Mouse (Mus musculus) right cerebral cortex, adult 2 months (tissue): ENCODE measurements around the gene Dnm3.

Source experiments
- DNase-seq, 2 experiments: peaks; one replicate each; pipeline ENCODE4 v3.0.0; 2021 to 2022; ENCODE audit warnings: low spot score in 2 of 2

Gene Dnm3

DNA sequence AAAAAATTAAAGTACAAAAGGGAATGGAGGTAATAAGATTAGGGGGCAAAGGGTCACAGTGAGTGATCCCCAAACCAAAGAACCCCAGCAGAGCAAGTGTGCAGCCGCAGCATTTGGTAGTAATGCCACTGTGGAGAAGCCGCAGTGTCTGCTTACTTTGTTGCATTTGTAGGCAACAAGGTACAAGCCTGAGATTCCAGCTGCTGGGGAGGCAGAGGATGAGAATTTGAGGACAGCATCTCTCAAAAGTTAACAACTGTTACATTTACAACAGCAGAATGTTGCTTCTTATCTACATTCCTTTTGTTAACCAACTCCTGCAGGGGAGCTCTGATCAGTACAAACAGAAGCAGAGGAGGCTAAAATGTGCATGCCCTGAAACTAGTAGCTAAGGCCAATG lies 267.3 kb downstream of the Dnm3 start:
- no peak for DNase-seq

DNA sequence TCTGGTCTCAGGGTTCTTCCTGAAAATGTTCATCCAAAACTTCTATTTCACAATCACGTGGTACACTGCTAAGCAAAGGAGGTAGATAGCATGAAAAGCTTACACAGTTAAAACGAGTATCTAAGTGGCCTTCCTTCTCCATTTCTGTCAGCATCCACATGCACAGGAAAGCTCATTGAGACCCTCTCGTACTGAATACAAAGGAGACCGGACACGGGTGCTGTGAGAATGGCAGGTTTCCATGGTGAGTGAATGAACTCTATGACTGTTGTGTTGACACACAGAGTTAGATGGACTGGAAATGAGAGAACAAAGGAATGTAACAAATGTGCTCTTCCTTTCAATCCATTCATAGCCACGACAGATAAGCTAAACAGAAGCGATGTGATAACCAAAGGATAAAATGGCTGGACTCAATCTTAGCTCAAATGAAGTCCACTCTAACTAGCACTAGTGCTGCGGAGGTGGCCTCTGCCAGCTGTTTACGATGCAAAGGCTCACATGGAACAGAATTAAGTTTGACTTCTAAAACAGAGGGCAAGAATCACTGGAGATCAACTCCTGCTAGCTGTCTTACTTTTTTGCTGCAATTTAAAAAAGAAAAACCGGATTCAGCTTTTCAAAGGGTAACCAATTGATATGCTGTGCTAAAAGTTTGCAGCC lies 268.2 kb downstream of the Dnm3 start:
- DNase-seq, result no peak

DNA sequence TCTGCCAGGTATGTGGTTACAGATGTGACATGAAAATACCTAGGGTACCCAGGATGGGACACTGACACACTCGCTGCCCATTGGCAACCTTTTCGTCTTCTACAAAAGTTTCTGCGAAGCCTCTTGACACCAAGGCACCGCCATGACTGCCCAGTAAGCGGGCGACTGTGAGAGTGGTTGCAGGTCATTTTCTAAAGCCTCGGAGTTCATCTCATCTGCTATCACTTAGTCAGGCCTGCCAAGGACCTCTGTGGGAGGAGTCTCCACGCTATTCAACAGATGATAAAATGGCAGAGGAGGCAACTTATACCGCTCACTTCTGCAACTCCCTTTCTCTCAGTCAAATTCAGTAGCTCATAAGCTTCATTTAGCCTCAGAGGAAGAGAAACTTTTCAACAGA lies 268.8 kb downstream of the Dnm3 start:
- no peak for DNase-seq

GRCm38 (mm10) chr1:162207708-162208043 lies 270.2 kb downstream of the Dnm3 start:
- no peak for DNase-seq

DNA sequence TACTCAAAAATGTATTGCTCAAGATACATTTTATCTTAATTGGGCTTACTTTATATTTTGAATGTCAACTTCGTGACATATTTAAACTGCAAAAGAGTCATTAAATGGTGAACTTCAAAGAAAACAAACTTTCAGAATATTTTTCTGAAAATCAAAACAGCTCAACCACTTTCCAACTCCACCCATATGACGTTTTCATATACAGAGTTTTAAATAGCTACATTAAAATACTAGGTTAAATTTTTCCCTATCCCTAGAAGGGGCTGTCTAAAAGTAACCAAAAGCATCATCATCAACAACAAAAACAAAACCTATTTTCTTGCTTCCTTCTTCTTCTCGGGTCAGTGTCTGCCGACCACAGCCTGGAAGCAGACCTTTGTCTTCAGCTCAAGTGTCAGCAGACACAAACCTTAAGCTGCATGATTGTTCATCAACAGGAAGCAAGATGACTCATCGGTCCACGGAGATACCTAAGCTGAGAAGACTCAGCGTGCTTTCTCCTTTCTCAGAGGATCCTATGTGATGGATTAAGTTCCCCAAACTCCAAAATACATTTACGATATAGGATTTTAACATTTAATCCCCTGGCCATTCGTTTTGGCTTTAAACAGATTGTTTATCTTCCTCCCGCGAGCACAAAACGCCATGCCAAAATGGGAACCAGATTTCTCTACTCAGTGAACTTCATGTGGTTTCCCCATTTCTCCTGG lies 270.7 kb downstream of the Dnm3 start:
- peak in 1 of 2 experiments; percentile 17 for DNase-seq

DNA sequence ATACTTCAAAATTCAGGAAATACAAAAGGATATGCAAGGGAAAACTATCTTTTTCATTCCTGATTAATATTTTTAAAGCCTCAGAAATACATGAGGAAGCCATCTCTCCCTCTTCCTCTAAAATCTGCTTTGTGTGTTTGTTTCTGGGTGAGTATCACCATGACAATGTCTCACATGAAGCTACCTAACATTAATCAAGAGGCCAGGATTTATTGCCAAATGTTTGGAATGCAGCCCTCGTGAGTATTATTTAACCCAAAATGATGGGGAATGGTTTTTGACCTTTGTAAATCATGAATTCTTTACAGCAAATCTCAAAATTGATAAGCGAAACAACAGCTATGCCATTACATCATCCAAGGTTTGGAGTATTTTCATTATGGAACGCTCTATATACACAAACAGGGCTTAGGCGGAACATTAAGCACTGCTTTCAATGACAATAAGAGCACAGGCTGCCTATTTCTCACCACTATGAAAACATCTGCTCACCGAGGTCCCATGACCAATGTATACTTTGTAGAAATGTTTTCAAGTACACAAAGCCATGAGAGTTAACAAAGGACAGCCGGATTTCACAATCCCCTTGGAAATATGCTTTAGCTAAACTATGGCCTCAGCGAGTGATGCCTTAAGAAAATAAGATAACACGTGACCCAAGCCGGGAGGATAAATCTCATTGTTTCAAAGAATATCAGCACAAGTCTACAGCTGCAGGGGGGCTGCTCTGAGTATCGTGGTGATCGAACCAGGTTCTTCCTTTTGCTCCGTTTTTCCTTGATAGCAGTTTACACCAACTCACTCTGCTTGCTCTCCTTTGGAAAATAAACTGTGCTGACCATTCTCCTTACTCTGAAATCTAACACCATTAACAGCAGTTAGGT lies 275.1 kb downstream of the Dnm3 start:
- no peak for DNase-seq

DNA sequence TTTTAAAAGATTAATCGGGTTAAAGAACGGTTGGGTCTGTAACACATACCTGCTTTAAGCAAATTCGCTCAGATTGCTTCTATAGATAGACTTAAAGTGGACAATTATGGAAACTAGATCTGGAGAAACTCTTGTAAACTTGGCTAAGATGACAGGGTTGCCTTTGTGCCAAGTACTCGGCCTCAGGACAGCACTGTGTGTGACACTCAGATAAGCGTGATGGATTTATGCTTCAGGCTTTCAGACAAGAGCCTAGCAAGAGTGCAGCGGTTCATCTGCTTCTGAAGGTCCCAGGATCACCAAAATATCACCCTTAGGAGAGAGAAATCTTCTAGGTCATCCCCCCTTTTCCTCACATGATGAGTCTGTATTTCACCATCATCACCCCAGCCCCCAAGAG lies 277.4 kb downstream of the Dnm3 start:
- no peak for DNase-seq

DNA sequence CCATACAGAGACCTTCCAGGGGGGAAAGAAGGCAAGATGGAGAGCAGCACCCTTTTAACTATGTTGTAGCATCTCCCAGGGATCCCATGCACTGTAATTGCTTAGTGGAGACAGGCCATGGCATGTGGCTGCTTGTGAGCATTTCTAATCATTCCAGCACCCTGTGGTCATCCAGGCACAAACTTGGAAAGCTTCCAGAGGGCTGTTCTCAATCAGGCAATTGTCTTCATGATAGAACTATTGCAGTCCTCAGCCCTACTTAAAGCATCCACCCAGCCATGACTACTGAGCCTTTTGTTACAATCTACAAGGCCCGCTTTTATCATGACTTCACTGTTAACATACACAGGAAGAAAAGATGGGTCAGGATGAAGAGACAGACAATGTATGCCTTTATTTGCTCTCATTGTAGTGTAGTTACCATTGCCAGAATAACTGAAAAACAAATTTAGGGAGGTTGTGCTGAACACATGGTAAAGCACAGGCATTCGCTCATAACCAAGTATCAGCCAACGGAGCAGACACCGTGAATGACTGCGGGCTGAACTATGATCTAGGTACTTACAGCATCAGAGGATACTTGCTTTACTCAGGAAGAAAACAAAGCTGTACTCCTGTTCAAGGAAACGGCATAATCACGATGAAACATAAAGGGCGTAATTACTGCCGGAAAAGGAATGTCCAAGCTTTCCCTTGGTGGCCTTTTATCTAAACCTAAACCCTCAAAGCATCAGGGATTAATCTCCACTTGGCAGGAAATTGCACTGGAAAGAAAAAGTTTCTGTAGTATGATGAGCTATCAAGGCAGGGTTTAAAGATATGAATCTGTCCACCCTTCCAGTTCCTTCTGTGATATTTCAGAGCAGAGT lies 280.8 kb downstream of the Dnm3 start:
- DNase-seq, result no peak

GRCm38 (mm10) chr1:162188744-162189143 lies 289.1 kb downstream of the Dnm3 start:
- DNase-seq, result no peak

DNA sequence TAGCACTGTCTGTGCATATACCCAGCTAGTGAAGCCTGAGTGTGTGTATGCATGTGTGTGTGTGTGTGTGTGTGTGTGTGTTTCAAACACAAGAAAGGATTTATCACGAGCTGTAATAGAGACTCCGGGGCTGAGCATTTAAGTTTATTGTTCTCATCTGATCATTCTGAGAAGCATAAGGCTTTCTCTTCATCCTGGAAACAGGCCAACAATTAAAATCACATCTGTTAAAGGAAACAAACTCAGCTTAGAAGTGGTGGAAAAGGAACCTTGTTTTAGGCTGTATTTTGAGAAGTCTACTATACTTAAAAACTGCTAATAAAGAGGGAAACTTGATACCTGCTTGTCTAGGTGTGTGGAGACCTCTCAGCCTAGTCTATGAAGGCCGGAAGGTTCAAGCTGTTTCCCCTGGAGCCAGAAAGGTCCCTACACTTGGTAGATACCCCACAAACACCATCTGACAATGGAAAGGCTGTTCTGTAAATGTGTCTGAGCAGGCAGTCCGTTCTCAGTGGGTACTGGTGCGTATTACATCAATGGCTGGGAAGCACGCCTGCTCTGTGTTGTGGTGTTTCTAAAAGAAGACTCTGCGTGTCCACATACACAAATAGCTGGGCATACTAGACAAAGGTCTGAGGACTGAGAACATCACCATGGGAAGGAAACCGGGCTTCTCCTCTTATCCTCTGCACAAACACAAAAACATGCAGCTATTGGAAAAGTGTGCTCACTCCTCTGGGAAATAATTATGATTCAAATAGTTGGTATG lies 290.3 kb downstream of the Dnm3 start:
- DNase-seq, result peak in 1 of 2 experiments; percentile 15

DNA sequence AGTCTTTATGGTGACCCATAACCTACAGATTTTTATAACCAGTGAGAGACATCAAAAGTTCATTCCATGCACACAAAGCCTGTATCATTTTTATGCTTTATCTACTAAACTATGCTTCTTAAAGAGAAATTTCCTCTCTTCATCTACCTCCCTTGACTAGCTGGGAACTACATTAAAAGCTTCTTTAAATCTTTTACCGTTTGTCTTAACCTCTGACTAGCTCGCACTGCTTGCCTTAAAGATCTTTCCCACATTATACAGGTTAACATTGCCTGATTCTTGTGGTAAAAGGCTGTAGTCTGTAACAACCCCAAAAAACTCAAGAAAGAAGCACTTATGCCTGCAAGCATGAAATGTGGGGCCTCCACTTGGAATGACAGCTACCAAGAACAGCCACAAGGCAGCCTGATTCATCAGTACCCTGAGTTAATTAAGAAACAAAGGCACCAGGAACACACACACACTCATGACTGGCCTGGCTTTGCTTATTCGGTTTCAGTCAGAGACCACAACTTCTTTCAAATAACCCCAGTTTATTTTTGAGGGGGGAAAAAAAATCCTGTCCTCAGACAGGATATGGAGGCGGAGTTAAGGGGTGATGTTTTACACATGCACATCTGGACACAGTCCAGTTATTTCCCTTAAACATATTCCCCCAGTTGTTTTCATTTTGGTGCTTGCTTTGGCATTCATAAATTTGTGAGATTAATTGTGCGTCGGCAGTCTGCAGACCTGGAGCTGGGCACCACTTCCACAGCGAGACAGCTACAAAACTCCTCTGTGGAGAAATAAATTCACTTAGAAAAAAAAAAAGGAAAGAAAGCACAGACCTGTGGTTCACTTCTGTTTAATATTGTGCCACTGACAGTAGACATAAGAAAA lies 291.1 kb downstream of the Dnm3 start:
- no peak for DNase-seq

GRCm38 (mm10) chr1:162184003-162184748 lies 293.7 kb downstream of the Dnm3 start:
- no peak for DNase-seq

DNA sequence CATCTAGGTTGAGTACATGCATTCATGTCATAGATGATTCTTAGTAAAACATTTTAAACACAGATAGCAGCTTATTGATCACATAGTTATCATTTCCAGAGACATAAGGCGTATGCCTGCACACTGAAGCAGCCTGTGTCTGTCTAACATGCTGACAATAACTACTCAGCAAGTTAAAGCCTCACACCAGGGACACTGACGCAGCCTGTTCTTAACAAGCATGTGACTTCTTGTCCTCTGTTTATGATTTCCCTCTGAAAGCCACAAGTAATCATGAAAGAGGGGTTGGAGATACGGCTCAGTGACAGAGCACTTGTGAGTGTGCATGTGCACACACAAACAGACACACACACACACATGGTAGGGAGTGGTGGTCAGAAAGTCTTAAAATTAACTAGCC lies 294.4 kb downstream of the Dnm3 start:
- DNase-seq, result no peak

DNA sequence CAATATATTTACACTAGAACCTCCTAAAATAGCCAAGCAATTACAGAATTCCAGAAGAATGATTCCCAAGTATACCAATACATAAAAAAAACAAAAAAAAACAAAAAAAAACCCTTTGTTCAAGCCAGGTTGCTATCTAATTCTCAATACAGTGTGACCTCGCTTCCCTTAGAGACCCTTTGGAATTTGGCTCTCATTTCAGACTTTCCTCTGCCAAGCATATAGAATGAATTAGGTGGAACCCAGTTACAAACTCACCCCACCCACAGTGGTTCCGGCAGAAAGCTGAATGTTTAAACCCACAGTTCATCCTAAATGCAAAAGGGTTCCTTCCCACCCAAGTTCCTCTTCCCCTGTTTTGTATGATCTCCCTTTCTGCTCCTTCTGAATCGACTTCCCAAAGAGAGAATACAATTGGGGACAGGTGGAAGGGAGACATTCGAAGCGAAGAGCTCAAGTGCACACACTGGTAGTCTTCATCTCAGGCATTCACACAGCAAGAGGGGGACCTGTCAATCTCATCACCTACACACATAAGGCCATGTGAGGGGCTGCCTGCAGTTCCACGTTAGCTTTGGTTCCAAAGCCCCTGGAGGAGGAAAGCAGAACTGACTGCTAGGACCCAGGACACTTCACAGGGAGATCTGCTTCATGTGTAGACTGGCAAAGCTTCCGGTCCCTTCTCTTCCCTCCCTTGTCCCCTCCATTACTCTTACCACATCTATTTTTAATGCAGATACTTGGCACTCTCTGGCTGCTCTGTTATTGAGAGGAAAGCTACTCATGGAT lies 296.5 kb downstream of the Dnm3 start:
- no peak for DNase-seq

- no peak for DNase-seq
These were observed 297.4 kb downstream of the Dnm3 start for GRCm38 (mm10) chr1:162180451-162180850.

GRCm38 (mm10) chr1:162179401-162179800 lies 298.4 kb downstream of the Dnm3 start:
- no peak for DNase-seq

DNA sequence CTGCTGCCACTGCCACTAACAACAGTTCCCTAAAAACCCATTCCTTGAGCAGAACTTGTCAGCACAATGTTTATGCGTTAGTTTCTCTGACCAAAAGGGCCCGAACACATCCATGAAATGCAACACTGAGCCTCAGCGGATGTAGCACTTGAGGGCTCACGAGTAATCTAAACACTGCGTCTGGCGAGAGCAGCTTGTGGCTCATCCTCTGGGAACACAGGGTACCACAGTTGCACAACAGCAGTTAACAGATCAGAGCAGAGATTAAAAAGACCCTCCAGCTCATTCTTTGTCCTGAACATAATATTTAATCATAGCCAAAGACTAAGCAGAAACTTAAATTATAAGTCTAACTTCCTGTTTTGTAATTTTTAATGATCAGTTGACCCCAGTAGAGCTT lies 305.0 kb downstream of the Dnm3 start:
- no peak for DNase-seq

- peak in 1 of 2 experiments; percentile 20 for DNase-seq
These were observed 313.9 kb downstream of the Dnm3 start for GRCm38 (mm10) chr1:162163687-162164484.
